In genomic region chr14:56082016-56082415, GRCm38 (mm10) we compare ENCODE assay signal across 30 mouse cellular contexts. TPM values are rescaled to one million over a fixed set of nuclear protein-coding genes. Genes with fewer than 3 reads are reported as not detected.
DNase-seq lines count a peak whose midpoint lies in the region; ATAC-seq and TF ChIP-seq lines count a peak whose summit lies in the region.
"Had no signal": no experiment of that assay in that cellular context is flagged by ENCODE, and none has a peak within 500 bp of the region (broad histone marks: within the 10 kb centered on the region; RNA-seq: fewer than 3 reads in every experiment).

No protein-coding gene starts in this region.

- no peaks in the 10 kb centered on the region for H3K36me3 ChIP-seq in heart, embryonic 12.5 days
- H3K36me3 ChIP-seq in lung, postnatal 0 days (ENCODE audit: insufficient read depth, low read length), result no peaks in the 10 kb centered on the region
- H3K36me3 ChIP-seq: embryonic facial prominence, embryonic 12.5 days; heart, embryonic 10.5 days; hindbrain, embryonic 12.5 days; limb, embryonic 12.5 days; liver, embryonic 15.5 days; midbrain, embryonic 10.5 days; midbrain, embryonic 15.5 days; neural tube, embryonic 12.5 days; stomach, embryonic 15.5 days had no signal

- no peak overlapping the region for H3K4me3 ChIP-seq in heart, embryonic 12.5 days
- no peak overlapping the region for H3K4me3 ChIP-seq in lung, postnatal 0 days (ENCODE audit: low read depth, low read length)
- H3K4me3 ChIP-seq: embryonic facial prominence, embryonic 12.5 days; heart, embryonic 10.5 days; hindbrain, embryonic 12.5 days; limb, embryonic 12.5 days; liver, embryonic 15.5 days; midbrain, embryonic 10.5 days; midbrain, embryonic 15.5 days; neural tube, embryonic 12.5 days; stomach, embryonic 15.5 days had no signal

- DNase-seq in heart, adult 11 months, result peak; percentile 36
- DNase-seq in cerebellum, adult 18-20 months, result peak; percentile 48 to 52
- DNase-seq in cerebellum, postnatal 10 days, result peak; percentile 62 to 79
- no peak for DNase-seq in neural tube, embryonic 10.5 days (ENCODE audit: extremely low spot score, low spot score)
- DNase-seq in lung, postnatal 0 days (ENCODE audit: low spot score), result no peak
- no peak for DNase-seq in retina, embryonic 14.5 days (ENCODE audit: low spot score)
- DNase-seq: adrenal gland, postnatal 25 days; embryo, embryonic 11 days; gastrocnemius, postnatal 14 days; heart, postnatal 36 days; kidney, adult 9 months; kidney, postnatal 14 days; layer of hippocampus, adult 9-11 months; lung, embryonic 14.5 days; thymus, postnatal 14 days had no signal

- H3K4me2 ChIP-seq in heart, embryonic 12.5 days, result no peak overlapping the region
- H3K4me2 ChIP-seq in lung, postnatal 0 days (replicated peaks; ENCODE audit: low read depth, low read length), result no peak overlapping the region
- H3K4me2 ChIP-seq: embryonic facial prominence, embryonic 12.5 days; hindbrain, embryonic 12.5 days; limb, embryonic 12.5 days; liver, embryonic 15.5 days; lung, embryonic 14.5 days; midbrain, embryonic 15.5 days; neural tube, embryonic 12.5 days; stomach, embryonic 15.5 days had no signal

- no peaks in the 10 kb centered on the region for H3K9me3 ChIP-seq in heart, embryonic 12.5 days (replicated peaks)
- no peaks in the 10 kb centered on the region for H3K9me3 ChIP-seq in lung, postnatal 0 days (ENCODE audit: low read length)
- H3K9me3 ChIP-seq: embryonic facial prominence, embryonic 12.5 days; heart, embryonic 10.5 days; hindbrain, embryonic 12.5 days; limb, embryonic 12.5 days; liver, embryonic 15.5 days; midbrain, embryonic 10.5 days; midbrain, embryonic 15.5 days; neural tube, embryonic 12.5 days; stomach, embryonic 15.5 days had no signal

- no peaks in the 10 kb centered on the region for H3K4me1 ChIP-seq in heart, embryonic 12.5 days (replicated peaks)
- no peaks in the 10 kb centered on the region for H3K4me1 ChIP-seq in lung, postnatal 0 days (ENCODE audit: insufficient read depth, low read depth, low read length)
- H3K4me1 ChIP-seq: embryonic facial prominence, embryonic 12.5 days; heart, embryonic 10.5 days; hindbrain, embryonic 12.5 days; limb, embryonic 12.5 days; liver, embryonic 15.5 days; midbrain, embryonic 10.5 days; midbrain, embryonic 15.5 days; neural tube, embryonic 12.5 days; stomach, embryonic 15.5 days had no signal

- no peak overlapping the region for H3K9ac ChIP-seq in heart, embryonic 12.5 days
- H3K9ac ChIP-seq in lung, postnatal 0 days (replicated peaks; ENCODE audit: low read depth), result no peak overlapping the region
- H3K9ac ChIP-seq: embryonic facial prominence, embryonic 12.5 days; hindbrain, embryonic 12.5 days; limb, embryonic 12.5 days; liver, embryonic 15.5 days; lung, embryonic 14.5 days; midbrain, embryonic 15.5 days; neural tube, embryonic 12.5 days; stomach, embryonic 15.5 days had no signal

- no peak for TF ChIP-seq CTCF in lung, postnatal 0 days (IDR thresholded peaks at IDR 0.05)

- H3K27me3 ChIP-seq in heart, embryonic 12.5 days (replicated peaks), result no peaks in the 10 kb centered on the region
- no peaks in the 10 kb centered on the region for H3K27me3 ChIP-seq in lung, postnatal 0 days (replicated peaks; ENCODE audit: insufficient read depth, low read length)
- H3K27me3 ChIP-seq: embryonic facial prominence, embryonic 12.5 days; hindbrain, embryonic 12.5 days; limb, embryonic 12.5 days; liver, embryonic 15.5 days; midbrain, embryonic 15.5 days; neural tube, embryonic 12.5 days; stomach, embryonic 15.5 days had no signal

- WGBS in heart, embryonic 12.5 days, result 79% methylated on average over 4 of the region's 4 CpGs
- 85% methylated on average over 4 of the region's 4 CpGs for WGBS in lung, postnatal 0 days

- H3K27ac ChIP-seq in heart, embryonic 12.5 days (ENCODE audit: poor library complexity, severe bottlenecking), result no peak overlapping the region
- H3K27ac ChIP-seq in lung, postnatal 0 days (ENCODE audit: low read length), result no peak overlapping the region
- H3K27ac ChIP-seq: embryonic facial prominence, embryonic 12.5 days; heart, embryonic 10.5 days; hindbrain, embryonic 12.5 days; limb, embryonic 12.5 days; liver, embryonic 15.5 days; midbrain, embryonic 10.5 days; midbrain, embryonic 15.5 days; neural tube, embryonic 12.5 days; stomach, embryonic 15.5 days had no signal

- no peak for TF ChIP-seq EP300 in lung, postnatal 0 days (IDR thresholded peaks at IDR 0.05)

- ATAC-seq in heart, embryonic 12.5 days (ENCODE audit: insufficient number of reproducible peaks, low FRiP score), result no peak
- ATAC-seq in lung, postnatal 0 days, result no peak
- ATAC-seq: forebrain, embryonic 14.5 days; intestine, postnatal 0 days; midbrain, embryonic 15.5 days had no signal

RNA-seq across cellular contexts. Expression of gene Mcpt8, which starts 3.1 kb away (rescaled TPM):
- polyA plus RNA-seq in heart, embryonic 12.5 days (2016; fragmentation: Nextera tagmentation; extraction: Ambion mirVana), result not detected in 2 replicates
- 5.0 and 5.6 TPM in 2 replicates for polyA plus RNA-seq in lung, postnatal 0 days (2015; fragmentation: Nextera tagmentation; extraction: Ambion mirVana)
- polyA plus RNA-seq: embryonic facial prominence, embryonic 12.5 days; heart, embryonic 10.5 days; hindbrain, embryonic 12.5 days; intestine, postnatal 0 days; limb, embryonic 12.5 days; liver, adult 2 months; midbrain, embryonic 10.5 days; midbrain, embryonic 15.5 days; neural tube, embryonic 12.5 days; small intestine, adult 2 months had no signal

RNA-seq across cellular contexts. Expression of gene Mcpt4, which starts 19.9 kb away (rescaled TPM):
- 0.20 TPM in 1 of 2 replicates, not detected in the other for polyA plus RNA-seq in heart, embryonic 12.5 days (2016; fragmentation: Nextera tagmentation; extraction: Ambion mirVana)
- 0.54 and 1.5 TPM in 2 replicates for polyA plus RNA-seq in lung, postnatal 0 days (2015; fragmentation: Nextera tagmentation; extraction: Ambion mirVana)
- polyA plus RNA-seq: embryonic facial prominence, embryonic 12.5 days; forebrain, embryonic 14.5 days; heart, embryonic 10.5 days; hindbrain, embryonic 12.5 days; limb, embryonic 12.5 days; liver, adult 2 months; liver, embryonic 15.5 days; lung, embryonic 14.5 days; midbrain, embryonic 10.5 days; neural tube, embryonic 12.5 days had no signal

RNA-seq across cellular contexts. Expression of gene Ctsg, which starts 20.4 kb away (rescaled TPM):
- polyA plus RNA-seq in heart, embryonic 12.5 days (2016; fragmentation: Nextera tagmentation; extraction: Ambion mirVana), result 0.34 TPM in 1 of 2 replicates, not detected in the other
- polyA plus RNA-seq in lung, postnatal 0 days (2015; fragmentation: Nextera tagmentation; extraction: Ambion mirVana), result 0.29 and 0.31 TPM in 2 replicates
- polyA plus RNA-seq: embryonic facial prominence, embryonic 12.5 days; forebrain, embryonic 14.5 days; hindbrain, embryonic 12.5 days; intestine, postnatal 0 days; limb, embryonic 12.5 days; liver, adult 2 months; lung, embryonic 14.5 days; midbrain, embryonic 10.5 days; midbrain, embryonic 15.5 days; neural tube, embryonic 12.5 days; small intestine, adult 2 months had no signal

RNA-seq across cellular contexts. Expression of gene Gzme, which starts 38.4 kb away (rescaled TPM):
- not detected in 2 replicates for polyA plus RNA-seq in heart, embryonic 12.5 days (2016; fragmentation: Nextera tagmentation; extraction: Ambion mirVana)
- polyA plus RNA-seq in lung, postnatal 0 days (2015; fragmentation: Nextera tagmentation; extraction: Ambion mirVana), result not detected in 2 replicates
- polyA plus RNA-seq: embryonic facial prominence, embryonic 12.5 days; forebrain, embryonic 14.5 days; heart, embryonic 10.5 days; heart, embryonic 16.5 days; hindbrain, embryonic 12.5 days; intestine, postnatal 0 days; limb, embryonic 12.5 days; liver, adult 2 months; liver, embryonic 15.5 days; lung, embryonic 14.5 days; midbrain, embryonic 10.5 days; midbrain, embryonic 15.5 days; neural tube, embryonic 12.5 days; small intestine, adult 2 months; stomach, embryonic 15.5 days had no signal

RNA-seq across cellular contexts. Expression of gene Mcpt2, which starts 40.2 kb away (rescaled TPM):
- polyA plus RNA-seq in heart, embryonic 12.5 days (2016; fragmentation: Nextera tagmentation; extraction: Ambion mirVana), result 0.18 TPM in 1 of 2 replicates, not detected in the other
- 0.13 TPM in 1 of 2 replicates, not detected in the other for polyA plus RNA-seq in lung, postnatal 0 days (2015; fragmentation: Nextera tagmentation; extraction: Ambion mirVana)
- polyA plus RNA-seq: embryonic facial prominence, embryonic 12.5 days; forebrain, embryonic 14.5 days; heart, embryonic 10.5 days; heart, embryonic 16.5 days; hindbrain, embryonic 12.5 days; limb, embryonic 12.5 days; liver, adult 2 months; lung, embryonic 14.5 days; midbrain, embryonic 10.5 days; midbrain, embryonic 15.5 days; neural tube, embryonic 12.5 days had no signal

Comparison
In these comparisons a context has a peak if more than half of its experiments do, and no peak if none do; other contexts are left out.
1. DNase-seq: peak in heart, adult 11 months (single experiment), cerebellum, adult 18-20 months (2 of 2) and cerebellum, postnatal 10 days (2 of 2); none in neural tube, embryonic 10.5 days (single experiment), lung, postnatal 0 days (single experiment) and retina, embryonic 14.5 days (single experiment).